Comparison of ENCODE assay signal across 8 mouse cellular contexts in genomic region chr7:25753643-25754438, GRCm38 (mm10). TPM values are rescaled to one million over a fixed set of nuclear protein-coding genes. Genes with fewer than 3 reads are reported as not detected.
DNase-seq lines count a peak whose midpoint lies in the region; ATAC-seq and TF ChIP-seq lines count a peak whose summit lies in the region.

No protein-coding gene starts in this region.

- H3K27ac ChIP-seq in hindbrain, embryonic 16.5 days (ENCODE audit: low read depth, low read length) = peak overlapping the region; percentile 98
- H3K27ac ChIP-seq in liver, postnatal 0 days (ENCODE audit: low read depth) = peak overlapping the region; percentile 98
- peak overlapping the region; percentile 97 for H3K27ac ChIP-seq in stomach, embryonic 14.5 days (ENCODE audit: low read length)

- no peaks in the 10 kb centered on the region for H3K9me3 ChIP-seq in hindbrain, embryonic 16.5 days (ENCODE audit: control insufficient read depth, low read length)
- no peaks in the 10 kb centered on the region for H3K9me3 ChIP-seq in liver, postnatal 0 days (ENCODE audit: low read length)
- no peaks in the 10 kb centered on the region for H3K9me3 ChIP-seq in stomach, embryonic 14.5 days (ENCODE audit: control insufficient read depth, low read depth, low read length)

- peak overlapping the region; percentile 99 for H3K4me3 ChIP-seq in hindbrain, embryonic 16.5 days (ENCODE audit: low read length)
- peak overlapping the region; percentile 79 for H3K4me3 ChIP-seq in liver, postnatal 0 days (ENCODE audit: low read depth, low read length)
- peak overlapping the region; percentile 99 for H3K4me3 ChIP-seq in stomach, embryonic 14.5 days (ENCODE audit: low read depth, low read length)

- no peak for TF ChIP-seq EP300 in liver, postnatal 0 days (IDR thresholded peaks at IDR 0.05; ENCODE audit: low read depth)

- no peaks in the 10 kb centered on the region for H3K27me3 ChIP-seq in hindbrain, embryonic 16.5 days (replicated peaks; ENCODE audit: control insufficient read depth, insufficient read depth, low read length)
- no peaks in the 10 kb centered on the region for H3K27me3 ChIP-seq in liver, postnatal 0 days (ENCODE audit: insufficient read depth, low read length)
- H3K27me3 ChIP-seq in stomach, embryonic 14.5 days (ENCODE audit: control insufficient read depth, insufficient read depth, low read length) = no peaks in the 10 kb centered on the region

- intact Hi-C loops in left cerebral cortex, postnatal 14 days (cut with DNase I) = no loop called here

- TF ChIP-seq CTCF in liver, postnatal 0 days (IDR thresholded peaks at IDR 0.05; ENCODE audit: low read depth) = no peak

- H3K4me1 ChIP-seq in hindbrain, embryonic 16.5 days (ENCODE audit: control insufficient read depth, insufficient read depth, low read depth, low read length) = peaks cover 19% of the 10 kb centered on the region
- peaks cover 28% of the 10 kb centered on the region for H3K4me1 ChIP-seq in liver, postnatal 0 days (ENCODE audit: insufficient read depth)
- peaks cover 14% of the 10 kb centered on the region for H3K4me1 ChIP-seq in stomach, embryonic 14.5 days (ENCODE audit: control insufficient read depth, insufficient read depth, low read length)

- no peak; the same call in 1 of the 2 replicates for ATAC-seq in hindbrain, embryonic 16.5 days
- ATAC-seq in liver, postnatal 0 days = no peak
- no peak for ATAC-seq in stomach, embryonic 14.5 days (ENCODE audit: insufficient number of reproducible peaks, insufficient read depth, low FRiP score, low read depth)

- 2% methylated on average over 42 of the region's 46 CpGs for WGBS in hindbrain, embryonic 16.5 days
- WGBS in liver, postnatal 0 days (ENCODE audit: insufficient replicate concordance) = under 1% methylated on average over 46 of the region's 46 CpGs
- under 1% methylated on average over 46 of the region's 46 CpGs for WGBS in stomach, embryonic 14.5 days

- peak; percentile 24 to 36 for DNase-seq in left cerebral cortex, postnatal 14 days (ENCODE audit: low spot score in 2 of 2)
- DNase-seq in left cerebral cortex, adult 8-10 months (ENCODE audit: low spot score in 2 of 2) = no peak
- DNase-seq in NIH3T3 (ENCODE audit: low read depth) = peak; percentile 62
- peak; percentile 50 for DNase-seq in embryo, embryonic 11 days
- DNase-seq in liver, postnatal 0 days = no peak
- DNase-seq in layer of hippocampus, adult 9-11 months = no peak

- H3K9ac ChIP-seq in hindbrain, embryonic 16.5 days (ENCODE audit: low read depth, low read length) = peak overlapping the region; percentile 99
- peak overlapping the region; percentile 94 for H3K9ac ChIP-seq in liver, postnatal 0 days (replicated peaks)
- H3K9ac ChIP-seq in stomach, embryonic 14.5 days (replicated peaks; ENCODE audit: low read depth, low read length) = peak overlapping the region; percentile 99

- peaks cover 12% of the 10 kb centered on the region for H3K36me3 ChIP-seq in hindbrain, embryonic 16.5 days (ENCODE audit: control insufficient read depth, insufficient read depth, low read length)
- H3K36me3 ChIP-seq in liver, postnatal 0 days (replicated peaks; ENCODE audit: insufficient read depth, low read length) = peaks cover 30% of the 10 kb centered on the region
- H3K36me3 ChIP-seq in stomach, embryonic 14.5 days (ENCODE audit: control insufficient read depth, insufficient read depth, low read length) = peaks cover 36% of the 10 kb centered on the region

- peak overlapping the region; percentile 96 for H3K4me2 ChIP-seq in hindbrain, embryonic 16.5 days (ENCODE audit: low read length)
- H3K4me2 ChIP-seq in liver, postnatal 0 days (ENCODE audit: low read depth, low read length) = peak overlapping the region; percentile 77
- H3K4me2 ChIP-seq in stomach, embryonic 14.5 days (replicated peaks; ENCODE audit: low read depth, low read length) = peak overlapping the region; percentile 98

RNA-seq across cellular contexts. Expression of gene Hnrnpul1, which starts 0.7 kb away (rescaled TPM):
- 100 to 1,000 TPM; 102 to 103 TPM for total RNA-seq in left cerebral cortex, postnatal 14 days (2021)
- total RNA-seq in left cerebral cortex, adult 8-10 months (2022) = 100 to 1,000 TPM; 102 to 118 (median 109) TPM
- polyA plus RNA-seq in hindbrain, embryonic 16.5 days (2015; fragmentation: Nextera tagmentation; extraction: Ambion mirVana) = 32.3 and 37.6 TPM in 2 replicates
- polyA plus RNA-seq in liver, postnatal 0 days (2015; fragmentation: Nextera tagmentation; extraction: Ambion mirVana) = 21.4 and 22.6 TPM in 2 replicates
- polyA plus RNA-seq in stomach, embryonic 14.5 days (2014; fragmentation: Nextera tagmentation; extraction: Ambion mirVana) = 77.2 and 77.8 TPM in 2 replicates

RNA-seq across cellular contexts. Expression of gene Axl, which starts 34.7 kb away (rescaled TPM):
- total RNA-seq in left cerebral cortex, postnatal 14 days (2021) = 10 to 100 TPM; 35.9 to 38.8 TPM
- 10 to 100 TPM; 37.9 to 58.3 (median 45.8) TPM for total RNA-seq in left cerebral cortex, adult 8-10 months (2022)
- polyA plus RNA-seq in hindbrain, embryonic 16.5 days (2015; fragmentation: Nextera tagmentation; extraction: Ambion mirVana) = 18.1 and 25.5 TPM in 2 replicates
- 26.6 and 27.4 TPM in 2 replicates for polyA plus RNA-seq in liver, postnatal 0 days (2015; fragmentation: Nextera tagmentation; extraction: Ambion mirVana)
- polyA plus RNA-seq in stomach, embryonic 14.5 days (2014; fragmentation: Nextera tagmentation; extraction: Ambion mirVana) = 66.4 and 75.3 TPM in 2 replicates

RNA-seq across cellular contexts. Expression of gene Ccdc97, which starts 35.0 kb away (rescaled TPM):
- 10 to 100 TPM; 56.2 to 56.7 TPM for total RNA-seq in left cerebral cortex, postnatal 14 days (2021)
- total RNA-seq in left cerebral cortex, adult 8-10 months (2022) = 10 to 100 TPM; 57.8 to 60.7 (median 58.4) TPM
- 29.3 and 40.1 TPM in 2 replicates for polyA plus RNA-seq in hindbrain, embryonic 16.5 days (2015; fragmentation: Nextera tagmentation; extraction: Ambion mirVana)
- 6.7 and 6.8 TPM in 2 replicates for polyA plus RNA-seq in liver, postnatal 0 days (2015; fragmentation: Nextera tagmentation; extraction: Ambion mirVana)
- 29.4 and 30.8 TPM in 2 replicates for polyA plus RNA-seq in stomach, embryonic 14.5 days (2014; fragmentation: Nextera tagmentation; extraction: Ambion mirVana)

Comparison
In these comparisons a context has a peak if more than half of its experiments do, and no peak if none do; other contexts are left out.
1. DNase-seq: peak in left cerebral cortex, postnatal 14 days (2 of 2), NIH3T3 (single experiment) and embryo, embryonic 11 days (single experiment); none in left cerebral cortex, adult 8-10 months (0 of 2), liver, postnatal 0 days (single experiment) and layer of hippocampus, adult 9-11 months (single experiment).
2. Peak in every context shown above with its lines, with median percentiles within 50 percentile points of each other: H3K27ac ChIP-seq, H3K4me2 ChIP-seq, H3K4me3 ChIP-seq and H3K9ac ChIP-seq.